Mouse (Mus musculus) adrenal gland, postnatal 4 days (tissue): ENCODE measurements around the gene Ryr3. TPM values are rescaled to one million over a fixed set of nuclear protein-coding genes. Genes with fewer than 3 reads are reported as not detected.

ENCODE experiments used
- DNase-seq, 2 experiments: peaks; one replicate each; pipeline ENCODE4 v3.0.0; 2021 to 2022; ENCODE audit warnings: low spot score in 2 of 2, mixed read lengths in 2 of 2
- total RNA-seq, 2 experiments: library from RNA; stranded (reverse); gene quantifications; 2 replicates each; pipeline ENCODE4 v1.2.3; 2021

The Ryr3 gene
- total RNA-seq, 2 experiments from 2014 or later: 1.4 to 2.1 TPM

DNA sequence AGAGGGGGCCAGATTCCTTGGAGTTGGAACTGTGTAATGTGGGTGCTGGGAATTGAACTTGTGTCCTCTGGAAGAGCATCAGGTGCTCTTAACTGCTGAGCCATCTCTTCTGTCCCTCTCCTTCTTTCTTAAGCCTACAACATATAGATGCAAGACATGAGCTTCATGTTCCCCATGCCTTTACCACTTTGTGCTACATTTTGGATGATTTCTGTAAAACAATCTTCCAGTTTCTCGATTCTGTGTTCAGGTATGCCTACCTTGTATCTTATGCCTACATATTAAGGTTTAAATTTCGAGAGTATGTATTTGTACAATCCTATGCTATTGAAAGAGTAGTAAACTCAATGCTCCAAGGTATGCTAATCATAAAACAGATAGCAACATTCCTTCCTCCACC lies 540.7 kb downstream of the Ryr3 start:
- no peak for DNase-seq

GRCm38 (mm10) chr2:112669461-112669860 lies 547.4 kb downstream of the Ryr3 start:
- no peak for DNase-seq

DNA sequence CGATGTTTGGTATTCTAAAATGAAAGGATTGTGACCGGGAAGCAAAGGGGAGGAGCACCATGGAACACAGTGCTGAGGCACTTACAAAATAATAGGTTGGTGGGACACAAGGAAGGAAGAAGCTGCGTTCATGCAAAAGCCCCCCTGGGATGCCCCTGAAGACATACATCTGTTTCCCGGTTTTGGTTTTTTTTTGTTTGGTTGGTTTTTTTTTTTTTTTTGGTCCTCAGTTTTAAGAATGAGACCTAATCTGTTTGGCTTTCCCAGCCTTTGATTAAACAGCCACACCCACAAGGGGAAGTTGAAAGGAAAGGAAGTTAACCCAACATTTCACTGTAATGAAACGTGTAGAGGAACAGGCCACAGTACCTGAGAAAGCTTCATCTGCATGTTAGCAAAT lies 560.8 kb downstream of the Ryr3 start:
- DNase-seq: no peak

DNA sequence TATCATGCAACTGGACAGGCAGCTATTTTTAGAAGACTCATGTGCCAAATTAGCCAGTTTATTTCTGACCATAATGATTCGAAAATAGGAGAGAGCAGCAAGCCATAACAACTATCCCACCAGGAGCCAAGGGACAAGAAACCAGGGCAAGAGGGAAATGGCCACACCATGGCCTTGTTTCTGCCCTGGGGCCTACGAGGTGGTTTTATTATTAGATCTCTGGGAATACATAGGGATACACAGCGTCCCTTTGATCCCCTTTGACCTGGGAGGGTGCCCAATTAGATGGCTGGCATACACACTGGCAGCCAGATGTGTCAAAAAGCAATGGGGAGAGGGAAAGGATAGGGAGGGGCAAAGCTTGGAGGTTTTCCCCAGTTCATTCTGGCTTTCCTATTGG lies 563.1 kb downstream of the Ryr3 start:
- DNase-seq: no peak

DNA sequence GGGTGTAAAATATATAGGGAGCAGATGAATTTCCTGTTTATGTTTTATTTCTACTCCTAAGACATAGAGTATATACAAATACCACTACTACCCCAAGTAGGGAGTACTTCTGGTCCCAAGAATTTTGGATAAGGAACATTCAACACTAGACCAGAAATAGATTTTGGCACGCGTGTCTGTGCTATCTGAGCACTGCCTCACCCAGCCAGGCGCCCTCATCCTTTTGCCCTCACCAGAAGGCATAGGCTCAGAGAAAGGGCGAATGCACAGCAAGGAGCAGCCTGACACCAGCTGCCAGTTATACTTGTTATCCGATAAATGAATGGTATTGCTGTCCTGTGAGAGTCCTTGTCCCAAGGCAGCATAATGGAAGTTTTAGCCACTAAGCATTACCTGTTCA lies 579.7 kb downstream of the Ryr3 start:
- DNase-seq: no peak

DNA sequence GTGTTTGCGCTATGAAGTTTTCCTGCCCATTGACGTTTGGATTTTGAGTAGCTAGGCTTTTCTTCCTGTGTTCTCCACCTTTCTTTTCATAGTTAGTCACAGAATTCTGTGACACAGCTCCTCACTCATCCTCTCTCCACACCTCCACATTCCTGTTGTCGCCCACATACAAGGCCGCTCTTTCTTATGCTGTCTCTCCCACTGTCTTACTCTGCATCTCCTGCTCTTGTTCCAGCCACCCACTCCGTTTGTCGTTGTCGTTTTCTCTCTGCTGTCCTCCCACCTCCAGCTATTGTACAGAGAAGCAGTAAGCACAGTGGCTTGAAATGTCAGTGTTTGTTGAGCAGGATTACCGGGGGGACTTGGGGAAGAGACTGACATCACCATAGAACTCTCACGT lies 584.4 kb downstream of the Ryr3 start:
- no peak for DNase-seq

DNA sequence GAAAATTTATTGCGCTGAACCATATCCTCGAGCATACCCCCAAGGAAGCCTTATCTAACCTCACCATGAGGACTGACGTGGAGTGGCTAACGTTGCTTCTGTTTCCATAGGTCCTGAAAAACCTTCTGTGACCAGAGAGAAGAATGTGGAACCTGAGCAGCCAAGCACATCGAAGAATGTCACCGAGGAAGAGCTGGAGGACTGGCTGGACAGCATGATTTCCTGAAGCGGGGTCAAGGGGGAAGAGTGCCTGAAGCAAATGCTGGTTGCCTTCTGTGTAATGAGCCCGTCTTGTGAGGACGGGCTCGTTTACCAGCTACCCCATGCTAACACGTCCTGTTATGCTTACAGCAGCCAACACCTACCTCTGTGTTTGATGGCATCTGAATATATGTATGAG lies 586.2 kb downstream of the Ryr3 start:
- DNase-seq: no peak

GRCm38 (mm10) chr2:112625156-112625555 lies 591.7 kb downstream of the Ryr3 start:
- DNase-seq: no peak

- DNase-seq: no peak
Measured at GRCm38 (mm10) chr2:112617206-112617605, 599.7 kb downstream of the Ryr3 start.

DNA sequence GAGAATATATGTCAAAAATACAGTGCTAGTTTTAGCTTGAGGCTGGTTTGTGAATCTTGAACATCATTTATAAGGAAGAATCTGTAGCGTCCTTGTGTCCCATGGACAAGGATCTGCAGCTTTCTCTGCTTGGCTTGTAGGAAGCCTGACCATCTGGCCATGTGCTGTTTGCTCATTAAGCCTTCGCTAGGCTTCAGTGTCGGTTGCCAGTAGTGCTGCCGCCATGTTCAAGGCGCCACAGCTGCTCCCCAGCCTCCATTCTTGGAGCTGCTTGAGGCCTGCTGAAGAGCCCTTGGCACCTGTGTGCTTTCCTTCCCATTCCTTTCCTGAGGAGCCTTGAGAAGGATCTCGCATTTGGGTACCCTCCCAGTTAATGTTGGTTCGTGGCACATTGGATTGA lies 602.5 kb downstream of the Ryr3 start:
- DNase-seq: no peak

DNA sequence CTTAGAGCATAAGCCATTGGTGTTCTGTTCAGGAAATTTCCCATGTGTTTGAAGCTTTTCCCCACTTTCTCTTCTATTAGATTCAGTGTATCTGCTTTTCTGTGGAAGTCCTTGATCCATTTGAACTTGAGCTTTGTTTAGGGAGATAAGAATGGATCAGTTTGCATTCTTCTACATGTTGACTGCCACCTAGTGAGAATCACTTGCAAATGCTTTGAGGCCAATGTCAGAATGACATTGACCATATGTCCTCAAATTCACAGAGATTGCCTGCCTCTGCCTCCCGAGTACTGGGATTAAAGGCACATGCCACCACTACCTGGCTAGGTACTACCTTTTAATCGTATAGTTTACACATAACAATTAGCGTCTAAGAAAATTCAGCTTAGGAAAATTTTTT lies 604.3 kb downstream of the Ryr3 start:
- no peak for DNase-seq

DNA sequence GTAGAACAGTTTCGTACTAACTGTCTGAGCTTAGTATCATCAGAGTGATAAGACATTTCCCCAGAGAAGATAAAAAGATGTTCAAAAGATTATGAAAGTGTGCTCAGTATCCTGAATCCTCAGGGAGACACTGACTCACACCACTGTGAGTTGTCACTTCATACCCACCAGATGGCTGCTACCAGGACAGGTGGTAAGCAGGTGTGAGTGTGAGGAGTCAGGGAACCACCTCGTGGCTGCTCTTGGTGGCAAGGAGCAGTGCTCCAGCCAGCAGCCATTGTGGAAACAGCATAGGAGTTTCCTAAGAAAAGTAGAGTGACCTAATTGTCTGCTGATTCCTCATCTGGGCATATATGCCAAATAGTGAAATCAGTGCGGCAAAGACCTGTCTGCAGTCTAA lies 610.4 kb downstream of the Ryr3 start:
- no peak for DNase-seq

DNA sequence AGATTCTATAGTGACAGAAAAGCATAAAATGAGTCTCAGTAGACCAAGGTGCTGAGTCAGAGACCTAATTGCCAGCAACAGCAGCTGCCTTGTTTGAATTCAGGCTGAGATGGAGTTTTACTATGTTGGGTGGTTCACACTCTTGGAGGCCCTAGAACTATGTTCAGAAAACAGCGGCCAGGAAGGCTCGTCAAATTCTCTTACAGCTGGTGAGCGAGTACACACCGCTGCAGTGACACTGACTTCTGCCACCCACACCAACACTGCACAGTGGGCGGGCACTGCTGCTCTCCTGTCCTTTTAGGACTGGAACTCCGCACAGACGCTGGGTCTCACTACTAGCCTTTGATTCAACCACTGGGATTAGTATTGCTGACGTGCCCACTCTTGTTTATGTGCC lies 614.4 kb downstream of the Ryr3 start:
- DNase-seq: no peak

DNA sequence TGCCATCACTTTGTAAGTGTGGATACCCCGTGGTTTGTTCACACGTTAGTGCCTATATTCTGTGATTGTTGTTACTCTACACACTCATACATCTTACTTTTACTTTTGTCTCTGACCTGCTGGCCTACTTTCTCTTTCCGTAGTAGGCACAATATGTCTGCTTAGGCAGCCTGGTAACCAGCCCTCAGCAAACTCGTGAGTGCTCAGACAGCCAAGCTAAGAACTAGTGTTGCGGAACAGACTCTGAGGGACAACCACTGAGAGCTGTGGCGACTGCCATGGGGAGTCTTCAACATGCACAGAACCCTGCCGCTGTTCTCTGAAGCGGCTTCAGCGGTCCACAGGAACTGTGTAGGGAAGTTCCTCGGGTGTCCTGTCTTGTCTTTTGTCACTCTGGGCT lies 616.7 kb downstream of the Ryr3 start:
- DNase-seq: no peak

GRCm38 (mm10) chr2:112597064-112597463 lies 619.8 kb downstream of the Ryr3 start:
- no peak for DNase-seq

- DNase-seq: no peak
Measured at GRCm38 (mm10) chr2:112596415-112596814, 620.5 kb downstream of the Ryr3 start.

- no peak for DNase-seq
Measured at GRCm38 (mm10) chr2:112595807-112596206, 621.1 kb downstream of the Ryr3 start.

DNA sequence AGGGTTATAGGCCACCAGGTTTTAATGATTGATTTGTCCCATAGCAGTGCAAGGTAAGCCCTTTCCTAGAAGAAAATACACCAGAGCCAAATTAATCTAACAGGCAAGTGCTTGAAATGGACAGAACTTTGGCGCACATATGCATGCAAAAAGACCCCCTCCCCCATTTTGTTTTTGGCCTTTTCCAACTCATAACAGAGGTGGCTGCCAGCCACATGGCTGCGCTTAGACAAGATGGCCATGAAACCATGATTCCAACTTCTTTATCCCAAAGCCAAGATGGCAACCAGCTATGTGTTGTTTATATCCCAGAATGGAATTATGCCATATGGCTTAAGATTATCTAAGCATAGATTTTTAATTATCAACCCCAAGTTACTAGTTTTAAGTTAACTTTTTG lies 623.1 kb downstream of the Ryr3 start:
- DNase-seq: no peak

GRCm38 (mm10) chr2:112593322-112593721 lies 623.6 kb downstream of the Ryr3 start:
- DNase-seq: no peak

DNA sequence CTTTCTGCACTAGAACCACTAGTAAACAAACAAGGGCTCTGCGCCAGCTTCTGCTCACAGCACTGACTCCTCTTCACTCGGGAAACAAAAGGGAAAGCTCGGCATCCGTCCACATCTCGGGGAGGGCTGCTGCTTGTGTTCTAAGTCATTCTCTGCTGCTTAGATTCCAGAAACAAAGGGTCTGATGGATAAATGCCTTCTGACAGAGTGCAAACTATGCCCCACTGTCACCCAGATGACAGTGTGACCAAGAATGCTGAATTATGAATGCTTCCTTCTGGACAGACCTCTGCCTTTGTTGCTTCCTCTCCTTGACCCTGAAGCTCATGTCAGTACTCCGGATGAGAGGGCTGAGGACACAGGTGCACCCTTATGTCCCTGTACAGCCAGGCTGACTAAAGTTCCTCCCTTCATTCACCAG lies 625.4 kb downstream of the Ryr3 start:
- DNase-seq: no peak

DNA sequence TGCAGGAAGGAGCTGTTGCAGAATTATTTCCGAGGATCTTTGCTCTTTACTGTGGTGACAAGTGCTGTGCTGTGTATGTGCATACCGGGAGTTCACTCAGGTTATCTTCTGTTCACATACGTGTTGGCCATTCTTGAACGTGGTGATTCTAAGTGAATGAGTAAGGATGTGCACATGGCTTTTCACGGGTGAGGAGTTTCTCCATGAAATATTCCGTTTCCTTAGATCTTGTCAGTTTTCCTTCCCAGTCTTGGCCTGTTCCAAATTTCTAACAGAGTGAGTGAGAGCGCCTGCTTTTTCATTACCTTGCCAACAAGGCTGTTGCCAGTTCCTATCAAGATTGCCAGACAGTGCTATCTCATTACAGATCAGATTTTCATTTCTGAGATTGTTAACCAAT lies 625.9 kb downstream of the Ryr3 start:
- DNase-seq: no peak
